Mouse (Mus musculus) CH12.LX (cell line): Measurements from ENCODE around the gene Six1.

Source experiments
- CHD2 ChIP-seq: IDR thresholded peaks from 2 replicates; pipeline ENCODE4 v1.6.1; 2011; ENCODE audit warnings: low read length, improper control_type of control experiment
- CTCF ChIP-seq, 2 experiments: IDR thresholded peaks in 1 of 2; conservative IDR thresholded peaks in 1 of 2; 2 replicates each; pipeline ENCODE4 v1.5.1; 2011 to 2012; ENCODE audit warnings: low read depth in 2 of 2, low read length in 2 of 2, improper control_type of control experiment in 1 of 2, inconsistent platforms in 1 of 2, mild to moderate bottlenecking in 1 of 2, moderate library complexity in 1 of 2
- MAZ ChIP-seq: IDR thresholded peaks from 2 replicates; pipeline ENCODE4 v1.6.1; 2012; ENCODE audit warnings: low read depth, mild to moderate bottlenecking, inconsistent platforms, low read length, improper control_type of control experiment, moderate library complexity
- MEF2A ChIP-seq: IDR thresholded peaks from 2 replicates; pipeline ENCODE4 v1.6.1; 2014; ENCODE audit warnings: low read depth, mild to moderate bottlenecking, inconsistent platforms, low read length, improper control_type of control experiment, borderline replicate concordance
- NRF1 ChIP-seq: IDR thresholded peaks from 2 replicates; pipeline ENCODE4 v1.6.1; 2014; ENCODE audit warnings: low read depth, mild to moderate bottlenecking, inconsistent platforms, low read length, improper control_type of control experiment, moderate library complexity
- POLR2A ChIP-seq: IDR thresholded peaks from 2 replicates; pipeline ENCODE4 v1.6.1; 2011; ENCODE audit warnings: low read depth, mild to moderate bottlenecking, improper control_type of control experiment, low read length
- TCF12 ChIP-seq: IDR thresholded peaks from 2 replicates; pipeline ENCODE4 v1.6.1; 2014; ENCODE audit warnings: low read depth, mild to moderate bottlenecking, inconsistent platforms, low read length, improper control_type of control experiment
- ZMIZ1 ChIP-seq: IDR thresholded peaks from 2 replicates; pipeline ENCODE4 v1.6.1; 2012; ENCODE audit warnings: low read depth, mild to moderate bottlenecking, inconsistent platforms, low read length, improper control_type of control experiment
- ZNF384 ChIP-seq: IDR thresholded peaks from 2 replicates; pipeline ENCODE4 v1.6.1; 2012; ENCODE audit warnings: low read depth, low read length, improper control_type of control experiment, inconsistent platforms

DNA sequence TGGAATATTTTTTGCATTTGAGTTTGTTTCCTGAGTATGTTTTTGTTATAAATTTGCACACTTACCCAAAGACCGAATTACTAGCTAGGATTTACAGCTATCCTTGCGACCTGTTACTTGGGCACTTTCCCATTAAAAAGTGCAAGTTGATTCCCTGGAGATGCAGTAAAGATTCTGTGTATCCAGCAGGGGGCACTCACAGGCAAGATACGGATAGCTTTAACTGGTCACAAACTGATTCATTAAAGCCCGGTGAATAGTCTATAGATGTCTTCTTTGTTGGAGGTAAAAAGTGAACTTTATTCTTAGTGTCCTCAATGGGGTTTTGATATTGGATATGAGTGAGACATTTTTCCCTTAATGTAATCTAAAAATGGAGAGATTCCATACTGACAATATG is 32.7 kb downstream of the Six1 start:
- TF ChIP-seq CTCF (conservative IDR thresholded peaks at IDR 0.05 in 1 of 2, IDR thresholded peaks at IDR 0.05 in 1 of 2; ENCODE audit: low read depth in 2 of 2, low read length in 2 of 2) (peak; percentile 38 to 88; a peak in 3 of 4 replicates), CHD2 (no peak), NRF1 (no peak), POLR2A (no peak), ZNF384 (no peak), MEF2A (no peak), MAZ (no peak), ZMIZ1 (no peak), TCF12 (no peak)
